Mouse (Mus musculus): ENCODE results near the gene Obox3.
"Not testable (repeated sequence)": the region's sequence is repeated elsewhere in the genome, so short reads cannot be mapped to it uniquely, and the experiment has no call there.

Gene Obox3

GRCm38 (mm10) chr7:15639802-15640201 is at the start of gene Obox3:
Obox3 (minus strand) TSS chr7:15639902.
- DNase-seq (ENCODE audit: extremely low read depth, low read depth, low spot score): not testable (repeated sequence)

- not testable (repeated sequence) for DNase-seq (ENCODE audit: extremely low read depth, low read depth, low spot score)
These were observed 130.3 kb downstream of the Obox3 start for GRCm38 (mm10) chr7:15509411-15509810.
